Mouse (Mus musculus): Measurements from ENCODE around the gene 6030452D12Rik. TPM values are rescaled to one million over a fixed set of nuclear protein-coding genes. Genes with fewer than 3 reads are reported as not detected.

Gene 6030452D12Rik
- total and polyA plus RNA-seq, 2 experiments from 2014 or later, result not detected

- no peak for TF ChIP-seq CTCF (IDR thresholded peaks at IDR 0.05; ENCODE audit: low read depth)
- DNase-seq, result no peak
- 78% methylated on average over 2 of the region's 2 CpGs for WGBS
Observed at GRCm38 (mm10) chr8:106516581-106516980, 16.3 kb downstream of the 6030452D12Rik start.

GRCm38 (mm10) chr8:106518763-106519162 is 18.4 kb downstream of the 6030452D12Rik start:
- 49% methylated on average over 3 of the region's 3 CpGs for WGBS

More at GRCm38 (mm10) chr8:106516581-106516980, 16.3 kb downstream of the 6030452D12Rik start:
- no peak for ATAC-seq
- H3K27ac ChIP-seq (ENCODE audit: low read depth, low read length), result no peak overlapping the region
- peaks cover 17% of the 10 kb centered on the region for H3K27me3 ChIP-seq (ENCODE audit: insufficient read depth, low read length)
- H3K4me2 ChIP-seq (ENCODE audit: low read depth), result no peak overlapping the region
- H3K4me3 ChIP-seq (ENCODE audit: low read depth, low read length), result no peak overlapping the region
- no peaks in the 10 kb centered on the region for H3K9me3 ChIP-seq (ENCODE audit: low read length)
- no peaks in the 10 kb centered on the region for H3K36me3 ChIP-seq (ENCODE audit: insufficient read depth)
- H3K9ac ChIP-seq, result no peak overlapping the region
- H3K4me1 ChIP-seq (ENCODE audit: insufficient read depth), result peaks cover 2% of the 10 kb centered on the region; the same call in 1 of the 2 replicates

DNA sequence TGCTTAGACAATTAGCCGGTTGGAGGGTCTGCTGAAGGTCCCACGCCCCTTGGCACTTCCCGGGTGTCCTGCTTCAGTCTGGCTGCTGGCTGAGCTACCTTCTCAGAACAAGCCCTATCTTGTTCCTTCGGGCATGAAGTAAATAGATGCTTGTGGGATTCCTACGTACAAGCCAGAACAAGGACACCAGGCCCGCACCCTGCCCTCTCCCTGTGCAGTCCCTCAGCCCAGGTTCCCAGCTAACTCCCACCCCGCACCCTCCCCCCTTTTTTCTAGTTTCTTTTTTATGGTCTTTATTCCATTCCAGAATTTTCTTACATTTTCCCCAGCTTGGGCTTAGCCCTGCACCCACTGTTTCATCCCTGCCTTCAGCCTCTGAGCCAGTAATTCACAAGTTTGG is 20.3 kb downstream of the 6030452D12Rik start:
- no peak for ATAC-seq
- TF ChIP-seq CTCF (IDR thresholded peaks at IDR 0.05; ENCODE audit: low read depth), result no peak
- 83% methylated on average over 7 of the region's 7 CpGs for WGBS

More at GRCm38 (mm10) chr8:106518763-106519162, 18.4 kb downstream of the 6030452D12Rik start:
- ATAC-seq, result no peak
- H3K27me3 ChIP-seq (ENCODE audit: insufficient read depth, low read length), result no peaks in the 10 kb centered on the region
- H3K9me3 ChIP-seq (ENCODE audit: low read length), result no peaks in the 10 kb centered on the region
- DNase-seq, result no peak
- no peak overlapping the region for H3K27ac ChIP-seq (ENCODE audit: low read depth, low read length)
- no peaks in the 10 kb centered on the region for H3K36me3 ChIP-seq (ENCODE audit: insufficient read depth)
- H3K4me1 ChIP-seq (ENCODE audit: insufficient read depth), result no peaks in the 10 kb centered on the region
- TF ChIP-seq CTCF (IDR thresholded peaks at IDR 0.05; ENCODE audit: low read depth), result no peak
- no peak overlapping the region for H3K4me3 ChIP-seq (ENCODE audit: low read depth, low read length)
- H3K9ac ChIP-seq, result no peak overlapping the region
- no peak overlapping the region for H3K4me2 ChIP-seq (ENCODE audit: low read depth)

DNA sequence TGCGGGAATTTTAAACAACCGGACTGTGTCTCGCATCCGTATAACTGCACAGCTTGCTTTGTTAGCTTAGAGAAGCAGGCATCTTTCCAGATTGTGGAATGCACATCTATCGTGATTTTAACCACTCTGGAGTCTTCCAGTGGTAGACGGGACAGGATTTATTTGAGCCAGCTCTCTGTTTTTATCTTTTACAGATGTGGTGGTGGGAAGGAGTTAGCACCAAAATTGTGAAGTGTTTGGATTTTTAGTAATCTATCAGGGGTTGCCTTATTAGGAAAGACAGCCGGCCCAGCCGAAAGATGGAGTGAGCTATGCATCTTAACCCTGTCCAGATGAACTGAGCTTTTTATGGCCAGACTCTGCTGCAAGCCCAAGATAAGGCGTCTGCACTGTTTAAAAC is 21.5 kb downstream of the 6030452D12Rik start:
- no peaks in the 10 kb centered on the region for H3K4me1 ChIP-seq (ENCODE audit: insufficient read depth)
- no peak overlapping the region for H3K4me2 ChIP-seq (ENCODE audit: low read depth)
- H3K27ac ChIP-seq (ENCODE audit: low read depth, low read length), result no peak overlapping the region
- ATAC-seq (no peak), DNase-seq (no peak)
- H3K9ac ChIP-seq, result no peak overlapping the region
- H3K27me3 ChIP-seq (ENCODE audit: insufficient read depth, low read length), result no peaks in the 10 kb centered on the region
- WGBS, result 76% methylated on average over 9 of the region's 9 CpGs
- no peaks in the 10 kb centered on the region for H3K9me3 ChIP-seq (ENCODE audit: low read length)
- no peak for TF ChIP-seq CTCF (IDR thresholded peaks at IDR 0.05; ENCODE audit: low read depth)
- H3K4me3 ChIP-seq (ENCODE audit: low read depth, low read length), result no peak overlapping the region
- H3K36me3 ChIP-seq (ENCODE audit: insufficient read depth), result no peaks in the 10 kb centered on the region

More for the DNA sequence above, 20.3 kb downstream of the 6030452D12Rik start:
- Histone ChIP-seq H3K4me3 (ENCODE audit: low read depth, low read length) (no peak overlapping the region), H3K4me1 (ENCODE audit: insufficient read depth) (no peaks in the 10 kb centered on the region), H3K9ac (no peak overlapping the region), H3K36me3 (ENCODE audit: insufficient read depth) (no peaks in the 10 kb centered on the region), H3K9me3 (ENCODE audit: low read length) (no peaks in the 10 kb centered on the region), H3K27ac (ENCODE audit: low read depth, low read length) (no peak overlapping the region), H3K4me2 (ENCODE audit: low read depth) (no peak overlapping the region), H3K27me3 (ENCODE audit: insufficient read depth, low read length) (no peaks in the 10 kb centered on the region)
- no peak for DNase-seq

- no peak overlapping the region for H3K9ac ChIP-seq
- no peak for TF ChIP-seq CTCF (IDR thresholded peaks at IDR 0.05; ENCODE audit: low read depth)
- ATAC-seq (no peak), DNase-seq (no peak)
- 65% methylated on average over 6 of the region's 6 CpGs for WGBS
- no peak overlapping the region for H3K27ac ChIP-seq (ENCODE audit: low read depth, low read length)
- H3K9me3 ChIP-seq (ENCODE audit: low read length), result no peaks in the 10 kb centered on the region
- no peak overlapping the region for H3K4me2 ChIP-seq (ENCODE audit: low read depth)
- H3K4me1 ChIP-seq (ENCODE audit: insufficient read depth), result no peaks in the 10 kb centered on the region
- H3K27me3 ChIP-seq (ENCODE audit: insufficient read depth, low read length), result no peaks in the 10 kb centered on the region
- no peak overlapping the region for H3K4me3 ChIP-seq (ENCODE audit: low read depth, low read length)
- H3K36me3 ChIP-seq (ENCODE audit: insufficient read depth), result no peaks in the 10 kb centered on the region
Observed at GRCm38 (mm10) chr8:106526725-106527124, 26.4 kb downstream of the 6030452D12Rik start.

GRCm38 (mm10) chr8:106527241-106528036 is 27.1 kb downstream of the 6030452D12Rik start:
- peak; percentile 42 for TF ChIP-seq CTCF (IDR thresholded peaks at IDR 0.05; ENCODE audit: low read depth)
- ATAC-seq (no peak), DNase-seq (no peak)
- H3K4me2 ChIP-seq (ENCODE audit: low read depth), result no peak overlapping the region
- H3K4me1 ChIP-seq (ENCODE audit: insufficient read depth), result no peaks in the 10 kb centered on the region
- no peak overlapping the region for H3K4me3 ChIP-seq (ENCODE audit: low read depth, low read length)
- H3K9ac ChIP-seq, result no peak overlapping the region
- no peak overlapping the region for H3K27ac ChIP-seq (ENCODE audit: low read depth, low read length)
- WGBS, result 86% methylated on average over 9 of the region's 9 CpGs
- no peaks in the 10 kb centered on the region for H3K36me3 ChIP-seq (ENCODE audit: insufficient read depth)
- no peaks in the 10 kb centered on the region for H3K27me3 ChIP-seq (ENCODE audit: insufficient read depth, low read length)
- no peaks in the 10 kb centered on the region for H3K9me3 ChIP-seq (ENCODE audit: low read length)

DNA sequence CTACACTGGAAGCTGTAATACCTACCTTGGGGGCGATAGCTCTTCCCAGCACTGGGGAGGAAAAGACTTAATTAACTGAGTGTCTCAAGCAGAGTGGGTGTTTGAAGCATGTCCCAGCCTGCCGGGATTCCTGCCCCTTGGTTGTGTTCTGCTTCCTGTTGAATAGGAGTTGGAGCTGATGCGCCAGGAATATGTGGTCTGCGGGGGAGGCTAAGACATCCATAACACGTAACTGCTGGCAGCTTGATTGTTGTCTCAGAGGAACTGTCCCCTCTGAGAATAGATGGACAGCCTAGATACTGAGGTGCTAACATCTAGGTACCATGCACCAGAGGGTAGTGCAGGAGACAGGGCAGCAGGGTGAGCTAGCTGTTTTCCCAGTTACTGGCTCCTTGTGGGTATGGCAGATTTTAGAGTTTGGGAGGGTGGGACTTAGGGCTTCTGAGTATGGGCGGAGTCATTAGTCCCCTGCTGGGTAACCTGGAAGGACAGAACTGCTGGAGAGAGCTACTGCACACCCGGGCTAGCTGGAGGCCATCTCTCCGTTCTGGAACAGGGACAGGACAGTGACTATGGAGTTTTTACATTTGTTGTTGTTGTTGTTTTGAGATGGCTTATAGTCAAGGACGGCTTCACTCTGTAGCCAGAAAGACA is 28.4 kb downstream of the 6030452D12Rik start:
- TF ChIP-seq CTCF (IDR thresholded peaks at IDR 0.05; ENCODE audit: low read depth), result no peak
- H3K9ac ChIP-seq, result no peak overlapping the region
- H3K4me1 ChIP-seq (ENCODE audit: insufficient read depth), result no peaks in the 10 kb centered on the region
- H3K9me3 ChIP-seq (ENCODE audit: low read length), result no peaks in the 10 kb centered on the region
- H3K27ac ChIP-seq (ENCODE audit: low read depth, low read length), result no peak overlapping the region
- H3K27me3 ChIP-seq (ENCODE audit: insufficient read depth, low read length), result no peaks in the 10 kb centered on the region
- no peaks in the 10 kb centered on the region for H3K36me3 ChIP-seq (ENCODE audit: insufficient read depth)
- no peak overlapping the region for H3K4me3 ChIP-seq (ENCODE audit: low read depth, low read length)
- no peak overlapping the region for H3K4me2 ChIP-seq (ENCODE audit: low read depth)
- 90% methylated on average over 9 of the region's 9 CpGs for WGBS
- DNase-seq (no peak), ATAC-seq (no peak)
